Mouse (Mus musculus) gastrocnemius, postnatal 25 days (tissue): ENCODE results near the gene Sohlh1. TPM values are rescaled to one million over a fixed set of nuclear protein-coding genes. Genes with fewer than 3 reads are reported as not detected.
"Not testable (repeated sequence)": the region's sequence is repeated elsewhere in the genome, so short reads cannot be mapped to it uniquely, and the experiment has no call there.

Experiments used
- DNase-seq: peaks from one replicate; pipeline ENCODE4 v3.0.0; 2022
- total RNA-seq, 2 experiments: library from RNA; stranded (reverse); gene quantifications; 1 replicate in 1 of 2; 2 replicates in 1 of 2; pipeline ENCODE4 v1.2.3; 2021

The Sohlh1 gene
- total RNA-seq, 2 experiments from 2014 or later: not detected

GRCm38 (mm10) chr2:25842161-25842560 lies 4.9 kb downstream of the Sohlh1 start:
- no peak for DNase-seq

- no peak for DNase-seq
Measured at GRCm38 (mm10) chr2:25836291-25836690, 10.8 kb downstream of the Sohlh1 start.

GRCm38 (mm10) chr2:25830786-25831185 lies 16.3 kb downstream of the Sohlh1 start:
- no peak for DNase-seq

GRCm38 (mm10) chr2:25828344-25828947 lies 18.6 kb downstream of the Sohlh1 start:
- DNase-seq: no peak

- no peak for DNase-seq
Measured at GRCm38 (mm10) chr2:25824751-25825150, 22.3 kb downstream of the Sohlh1 start.

GRCm38 (mm10) chr2:25822806-25823205 lies 24.2 kb downstream of the Sohlh1 start, which contains the start of gene Lcn9:
Gene Lcn9 (plus strand): TSS chr2:25823153.
- no peak for DNase-seq

- not testable (repeated sequence) for DNase-seq
Measured at GRCm38 (mm10) chr2:25815748-25816147, 31.3 kb downstream of the Sohlh1 start, which contains the start of gene Glt6d1. Gene Glt6d1 (minus strand): TSS chr2:25815848.

- DNase-seq: no peak
Measured at GRCm38 (mm10) chr2:25813364-25813763, 33.7 kb downstream of the Sohlh1 start.

GRCm38 (mm10) chr2:25811711-25812110 lies 35.3 kb downstream of the Sohlh1 start:
- DNase-seq: no peak

GRCm38 (mm10) chr2:25798065-25798464 lies 49.0 kb downstream of the Sohlh1 start:
- DNase-seq: no peak

GRCm38 (mm10) chr2:25797635-25798034 lies 49.4 kb downstream of the Sohlh1 start:
- DNase-seq: no peak

Other genes starting within 250 kb of the Sohlh1 start
- gene Rabl6, start 238.7 kb downstream of the Sohlh1 start, total RNA-seq: 10 to 100 TPM; 63.5 to 67.8 TPM
- not detected for gene Ccdc183, start 229.6 kb downstream of the Sohlh1 start, total RNA-seq
- gene Tmem141, start 225.2 kb downstream of the Sohlh1 start, total RNA-seq: 10 to 100 TPM; 15.2 to 16.4 TPM
- gene Fcna, start 219.2 kb downstream of the Sohlh1 start, total RNA-seq: 1 to 10 TPM; 3.9 to 8.5 TPM
- 10 to 100 TPM in 1 of 2 experiments, 1 to 10 TPM in 1; 5.7 to 20.3 TPM for gene Lcn8, start 194.1 kb downstream of the Sohlh1 start, total RNA-seq
- gene Lcn5, start 189.3 kb downstream of the Sohlh1 start, total RNA-seq: not detected
- not detected for gene Lcn6, start 170.5 kb downstream of the Sohlh1 start, total RNA-seq
- not detected for gene Lcn10, start 164.5 kb downstream of the Sohlh1 start, total RNA-seq
- gene Obp2a, start 147.2 kb downstream of the Sohlh1 start, total RNA-seq: not detected
- gene Bmyc, start 140.5 kb downstream of the Sohlh1 start, total RNA-seq: 10 to 100 TPM in 1 of 2 experiments, 1 to 10 TPM in 1; 8.4 to 11.2 TPM
- not detected for gene Obp2b, start 110.2 kb downstream of the Sohlh1 start, total RNA-seq
- gene Lcn3, start 81.7 kb downstream of the Sohlh1 start, total RNA-seq: not detected
- gene Lcn11, start 70.2 kb downstream of the Sohlh1 start, total RNA-seq: not detected
- gene Gm13539, start 65.0 kb downstream of the Sohlh1 start, total RNA-seq: not detected
- not detected for gene Glt6d1, start 31.4 kb downstream of the Sohlh1 start, total RNA-seq
- not detected for gene Lcn9, start 24.1 kb downstream of the Sohlh1 start, total RNA-seq
- gene Kcnt1, start 16.5 kb upstream of the Sohlh1 start, total RNA-seq: under 1 TPM in 1 of 2 experiments, not detected in 1; 0.27 TPM
- 10 to 100 TPM; 25.7 to 42.1 TPM for gene Camsap1, start 136.0 kb upstream of the Sohlh1 start, total RNA-seq
- 100 to 1,000 TPM; 224 to 227 TPM for gene Ubac1, start 174.5 kb upstream of the Sohlh1 start, total RNA-seq